Mouse (Mus musculus): Measurements from ENCODE around the gene Rps6kb1.

- no peak for TF ChIP-seq EP300 (optimal IDR thresholded peaks at IDR 0.05)
- TF ChIP-seq CTCF (IDR thresholded peaks at IDR 0.05; ENCODE audit: low read depth) = no peak
Observed at GRCm38 (mm10) chr11:86458866-86459265, 85.7 kb downstream of the Rps6kb1 start.
